Comparison of ENCODE assay signal across 25 mouse cellular contexts in genomic region chr11:5737137-5737536, GRCm38 (mm10). TPM values are rescaled to one million over a fixed set of nuclear protein-coding genes. Genes with fewer than 3 reads are reported as not detected.
DNase-seq lines count a peak whose midpoint lies in the region; ATAC-seq and TF ChIP-seq lines count a peak whose summit lies in the region.
"Had no signal": no experiment of that assay in that cellular context is flagged by ENCODE, and none has a peak within 500 bp of the region (broad histone marks: within the 10 kb centered on the region; RNA-seq: fewer than 3 reads in every experiment).

No protein-coding gene starts in this region.

- no peaks in the 10 kb centered on the region for H3K9me3 ChIP-seq in intestine, postnatal 0 days (ENCODE audit: control insufficient read depth)
- no peaks in the 10 kb centered on the region for H3K9me3 ChIP-seq in limb, embryonic 10.5 days (replicated peaks)
- H3K9me3 ChIP-seq: embryonic facial prominence, embryonic 15.5 days; heart, embryonic 13.5 days; midbrain, embryonic 12.5 days; neural tube, embryonic 13.5 days had no signal

- no peaks in the 10 kb centered on the region for H3K27me3 ChIP-seq in intestine, postnatal 0 days (replicated peaks; ENCODE audit: control insufficient read depth, insufficient read depth, low read length)
- H3K27me3 ChIP-seq in limb, embryonic 10.5 days (ENCODE audit: low read depth, poor library complexity, severe bottlenecking), result no peaks in the 10 kb centered on the region
- H3K27me3 ChIP-seq: embryonic facial prominence, embryonic 15.5 days; heart, embryonic 13.5 days; midbrain, embryonic 12.5 days; neural tube, embryonic 13.5 days; Patski had no signal

- ATAC-seq in intestine, postnatal 0 days, result peak; percentile 67
- no peak for ATAC-seq in frontal cortex, adult (ENCODE audit: low TSS enrichment)
- ATAC-seq: activated CD4-positive, CD25-positive, alpha-beta regulatory T cell, adult 4 months; lung, postnatal 0 days; Patski had no signal

- no peak for DNase-seq in gastrocnemius, adult 2 months
- no peak for DNase-seq in gastrocnemius, postnatal 14 days
- peak; percentile 58 for DNase-seq in NIH3T3 (ENCODE audit: low read depth)
- no peak for DNase-seq in layer of hippocampus, postnatal 36 days
- no peak for DNase-seq in limb, embryonic 10.5 days (ENCODE audit: low spot score)
- DNase-seq: cerebellum, adult 11-12 months; cerebellum, postnatal 25 days; heart, adult 11 months; heart, postnatal 36 days; kidney, adult 11 months; liver; spleen, adult 18-20 months; thymus, adult 18-20 months; thymus, postnatal 4 days had no signal

- WGBS in intestine, postnatal 0 days, result 45% methylated on average over 5 of the region's 5 CpGs
- 94% methylated on average over 5 of the region's 5 CpGs for WGBS in limb, embryonic 10.5 days

- intact Hi-C loops in gastrocnemius, adult 2 months (cut with DNase I), result no loop called here
- intact Hi-C loops in gastrocnemius, postnatal 14 days (cut with DNase I; ENCODE audit: low total_unique reads), result no loop called here

- TF ChIP-seq CTCF in gastrocnemius, adult 2 months (IDR thresholded peaks at IDR 0.05), result no peak
- TF ChIP-seq CTCF in intestine, postnatal 0 days (IDR thresholded peaks at IDR 0.05; ENCODE audit: low read depth), result no peak

- no peak overlapping the region for H3K4me3 ChIP-seq in gastrocnemius, adult 2 months
- no peak overlapping the region for H3K4me3 ChIP-seq in intestine, postnatal 0 days (ENCODE audit: low read depth, low read length)
- no peak overlapping the region for H3K4me3 ChIP-seq in limb, embryonic 10.5 days
- H3K4me3 ChIP-seq: embryonic facial prominence, embryonic 15.5 days; heart, embryonic 13.5 days; midbrain, embryonic 12.5 days; neural tube, embryonic 13.5 days had no signal

- 0 out of 2 replicates have a peak overlapping the region, but pooled peaks have one; percentile 13 for H3K27ac ChIP-seq in gastrocnemius, adult 2 months
- H3K27ac ChIP-seq in intestine, postnatal 0 days (ENCODE audit: low read depth, low read length), result peak overlapping the region; percentile 66; the same call in 1 of the 2 replicates
- no peak overlapping the region for H3K27ac ChIP-seq in limb, embryonic 10.5 days
- H3K27ac ChIP-seq: embryonic facial prominence, embryonic 15.5 days; heart, embryonic 13.5 days; hindbrain, embryonic 14.5 days; kidney, postnatal 0 days; midbrain, embryonic 12.5 days; neural tube, embryonic 13.5 days had no signal

- peaks cover 4% of the 10 kb centered on the region; the same call in 1 of the 2 replicates for H3K36me3 ChIP-seq in intestine, postnatal 0 days (ENCODE audit: control insufficient read depth, insufficient read depth)
- H3K36me3 ChIP-seq in limb, embryonic 10.5 days, result no peaks in the 10 kb centered on the region
- H3K36me3 ChIP-seq: embryonic facial prominence, embryonic 15.5 days; midbrain, embryonic 12.5 days; neural tube, embryonic 13.5 days had no signal

- H3K9ac ChIP-seq in intestine, postnatal 0 days (ENCODE audit: low read depth, low read length), result no peak overlapping the region
- H3K9ac ChIP-seq: embryonic facial prominence, embryonic 15.5 days; heart, embryonic 13.5 days; hindbrain, embryonic 14.5 days; midbrain, embryonic 12.5 days; neural tube, embryonic 13.5 days had no signal

- peaks cover 10% of the 10 kb centered on the region; the same call in 1 of the 2 replicates for H3K4me1 ChIP-seq in intestine, postnatal 0 days (replicated peaks; ENCODE audit: control insufficient read depth, insufficient read depth, low read length)
- peaks cover 27% of the 10 kb centered on the region for H3K4me1 ChIP-seq in limb, embryonic 10.5 days

- no peak overlapping the region for H3K4me2 ChIP-seq in intestine, postnatal 0 days (replicated peaks; ENCODE audit: low read depth)
- H3K4me2 ChIP-seq: embryonic facial prominence, embryonic 15.5 days; heart, embryonic 13.5 days; hindbrain, embryonic 14.5 days; midbrain, embryonic 12.5 days; neural tube, embryonic 13.5 days had no signal

RNA-seq across cellular contexts. Expression of gene Mrps24, which starts 21.7 kb away (rescaled TPM):
- 100 to 1,000 TPM in 1 of 2 experiments, 10 to 100 TPM in 1; 92.2 to 109 TPM for total RNA-seq in gastrocnemius, adult 2 months (2021)
- 10 to 100 TPM; 83.5 to 84.2 TPM for total RNA-seq in gastrocnemius, postnatal 14 days (2021)
- polyA plus RNA-seq in intestine, postnatal 0 days (2015; fragmentation: Nextera tagmentation; extraction: Ambion mirVana), result 173 and 190 TPM in 2 replicates
- total RNA-seq in layer of hippocampus, postnatal 36 days (2021), result 10 to 100 TPM; 67.6 to 72.2 TPM
- polyA plus RNA-seq in limb, embryonic 10.5 days (2016; fragmentation: Nextera tagmentation; extraction: Ambion mirVana), result 155 and 158 TPM in 2 replicates

RNA-seq across cellular contexts. Expression of gene Urgcp, which starts 25.0 kb away (rescaled TPM):
- 10 to 100 TPM; 42.2 to 48.9 TPM for total RNA-seq in gastrocnemius, adult 2 months (2021)
- 10 to 100 TPM; 32.7 to 38.4 TPM for total RNA-seq in gastrocnemius, postnatal 14 days (2021)
- 15.4 and 19.0 TPM in 2 replicates for polyA plus RNA-seq in intestine, postnatal 0 days (2015; fragmentation: Nextera tagmentation; extraction: Ambion mirVana)
- 10 to 100 TPM; 63.9 to 73.3 TPM for total RNA-seq in layer of hippocampus, postnatal 36 days (2021)
- polyA plus RNA-seq in limb, embryonic 10.5 days (2016; fragmentation: Nextera tagmentation; extraction: Ambion mirVana), result 15.4 and 20.3 TPM in 2 replicates

RNA-seq across cellular contexts. Expression of gene Dbnl, which starts 51.2 kb away (rescaled TPM):
- 10 to 100 TPM; 10.7 to 14.0 TPM for total RNA-seq in gastrocnemius, adult 2 months (2021)
- total RNA-seq in gastrocnemius, postnatal 14 days (2021), result 10 to 100 TPM; 18.7 to 21.6 TPM
- 93.0 and 99.7 TPM in 2 replicates for polyA plus RNA-seq in intestine, postnatal 0 days (2015; fragmentation: Nextera tagmentation; extraction: Ambion mirVana)
- total RNA-seq in layer of hippocampus, postnatal 36 days (2021), result 10 to 100 TPM; 76.8 to 78.0 TPM
- polyA plus RNA-seq in limb, embryonic 10.5 days (2016; fragmentation: Nextera tagmentation; extraction: Ambion mirVana), result 125 and 131 TPM in 2 replicates
